Mouse (Mus musculus): ENCODE results near the gene Anks6.

GRCm38 (mm10) chr4:46991959-46992316 lies 65.3 kb downstream of the Anks6 start:
- TF ChIP-seq CTCF (IDR thresholded peaks at IDR 0.05; ENCODE audit: borderline replicate concordance, insufficient read depth, low read depth, low read length) (no peak), POLR2A (IDR thresholded peaks at IDR 0.05; ENCODE audit: borderline replicate concordance, insufficient read depth, low read length) (no peak)
